Mouse (Mus musculus): ENCODE measurements around the gene Slc35f1. TPM values are rescaled to one million over a fixed set of nuclear protein-coding genes. Genes with fewer than 3 reads are reported as not detected.

Gene Slc35f1
- total and polyA plus RNA-seq, 3 experiments = not detected

DNA sequence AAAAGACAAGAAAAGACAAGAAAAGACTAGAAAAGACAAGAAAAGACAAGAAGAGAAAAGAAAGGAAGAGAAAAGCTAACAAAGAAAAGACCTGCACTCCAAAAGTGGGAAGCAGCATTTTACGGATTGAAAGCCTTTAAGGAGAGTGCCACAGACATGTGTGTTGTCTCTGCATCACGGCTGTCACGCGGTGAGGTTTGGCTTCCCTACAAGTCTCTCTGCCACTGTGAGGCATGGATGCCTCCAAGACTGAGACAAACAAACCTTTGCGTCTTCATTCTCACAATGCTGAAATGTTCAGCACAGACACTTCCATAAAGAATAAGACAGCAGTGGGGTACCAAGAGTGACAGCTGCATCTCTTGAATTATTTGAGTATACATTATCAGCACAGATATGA is 124.0 kb downstream of the Slc35f1 start:
- Histone ChIP-seq H3K79me2 (ENCODE audit: control insufficient read depth, insufficient read depth, low read length, poor library complexity) (no peaks in the 10 kb centered on the region), H3K9ac (ENCODE audit: control insufficient read depth, low read depth, low read length, poor library complexity, severe bottlenecking) (no peak overlapping the region), H3K9me3 (replicated peaks; ENCODE audit: insufficient read depth, low read length) (no peaks in the 10 kb centered on the region), H3K27ac (ENCODE audit: control insufficient read depth, low read depth, low read length) (no peak overlapping the region), H3K36me3 (ENCODE audit: control insufficient read depth in 1 of 2, insufficient read depth in 2 of 2, low read length in 2 of 2) (no peaks in the 10 kb centered on the region), H3K4me3 (ENCODE audit: control insufficient read depth in 1 of 2, insufficient read depth in 1 of 2, low read depth in 2 of 2, low read length in 2 of 2) (no peak overlapping the region), H3K27me3 (ENCODE audit: control insufficient read depth in 1 of 2, insufficient read depth in 2 of 2, low read length in 2 of 2) (no peaks in the 10 kb centered on the region), H3K4me1 (ENCODE audit: control insufficient read depth in 1 of 2, insufficient read depth in 2 of 2, low read length in 2 of 2) (no peaks in the 10 kb centered on the region)
- no peak for DNase-seq (ENCODE audit: low read depth, low spot score)
- TF ChIP-seq MAX (IDR thresholded peaks at IDR 0.05; ENCODE audit: low read length) = no peak
- TF ChIP-seq ZMIZ1 (IDR thresholded peaks at IDR 0.05; ENCODE audit: low read depth, low read length) = no peak
- TF ChIP-seq USF1 (IDR thresholded peaks at IDR 0.05; ENCODE audit: low read depth, low read length) = no peak
- TF ChIP-seq GABPA (IDR thresholded peaks at IDR 0.05; ENCODE audit: low read depth, low read length) = no peak

DNA sequence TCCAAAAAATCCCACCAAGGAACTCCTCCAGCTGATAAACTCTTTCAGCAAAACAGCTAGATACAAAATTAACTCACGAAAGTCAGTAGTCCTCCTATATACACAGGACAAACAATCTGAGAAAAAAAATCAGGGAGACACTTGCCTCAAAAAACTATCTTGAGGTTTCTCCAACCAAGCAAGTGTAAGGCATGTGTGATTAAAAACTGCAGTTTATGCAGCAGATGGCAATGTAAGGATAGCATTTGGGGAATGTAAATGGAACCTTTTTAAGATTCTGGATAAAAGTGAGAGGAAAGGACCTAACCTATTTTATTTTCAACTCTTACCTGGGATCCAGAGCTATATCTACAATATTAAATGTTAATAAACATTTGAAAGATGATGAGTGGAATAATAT is 129.3 kb downstream of the Slc35f1 start:
- TF ChIP-seq ZMIZ1 (IDR thresholded peaks at IDR 0.05; ENCODE audit: low read depth, low read length) = no peak
- TF ChIP-seq RAD21 (IDR thresholded peaks at IDR 0.05; ENCODE audit: low read depth, low read length) = no peak
- TF ChIP-seq TBP (IDR thresholded peaks at IDR 0.05; ENCODE audit: low read depth, low read length) = no peak
- no peak for TF ChIP-seq ZC3H11A (IDR thresholded peaks at IDR 0.05; ENCODE audit: low read depth, low read length)
- TF ChIP-seq EP300 (IDR thresholded peaks at IDR 0.05; ENCODE audit: low read depth in 1 of 2, low read length in 2 of 2) = no peak
- TF ChIP-seq UBTF (IDR thresholded peaks at IDR 0.05; ENCODE audit: borderline replicate concordance, insufficient read depth, low read depth, low read length) = no peak
- no peak for TF ChIP-seq SIN3A (IDR thresholded peaks at IDR 0.05; ENCODE audit: low read length)
- no peak for TF ChIP-seq MYC (IDR thresholded peaks at IDR 0.05; ENCODE audit: low read depth, low read length)
- TF ChIP-seq ELF1 (IDR thresholded peaks at IDR 0.05; ENCODE audit: low read depth, low read length) = no peak
- TF ChIP-seq NRF1 (IDR thresholded peaks at IDR 0.05; ENCODE audit: insufficient read depth, low read depth, low read length, poor library complexity, severe bottlenecking) = no peak
- H3K9me3 ChIP-seq (replicated peaks; ENCODE audit: insufficient read depth, low read length) = no peaks in the 10 kb centered on the region
- no peak for DNase-seq (ENCODE audit: low read depth, low spot score)
- no peaks in the 10 kb centered on the region for H3K79me2 ChIP-seq (ENCODE audit: control insufficient read depth, insufficient read depth, low read length, poor library complexity)
- no peak overlapping the region for H3K9ac ChIP-seq (ENCODE audit: control insufficient read depth, low read depth, low read length, poor library complexity, severe bottlenecking)
- H3K4me1 ChIP-seq (ENCODE audit: control insufficient read depth in 1 of 2, insufficient read depth in 2 of 2, low read length in 2 of 2) = no peaks in the 10 kb centered on the region
- no peaks in the 10 kb centered on the region for H3K27me3 ChIP-seq (ENCODE audit: control insufficient read depth in 1 of 2, insufficient read depth in 2 of 2, low read length in 2 of 2)
- no peaks in the 10 kb centered on the region for H3K36me3 ChIP-seq (ENCODE audit: control insufficient read depth in 1 of 2, insufficient read depth in 2 of 2, low read length in 2 of 2)
- H3K4me3 ChIP-seq (ENCODE audit: control insufficient read depth in 1 of 2, insufficient read depth in 1 of 2, low read depth in 2 of 2, low read length in 2 of 2) = no peak overlapping the region
- no peak overlapping the region for H3K27ac ChIP-seq (ENCODE audit: control insufficient read depth, low read depth, low read length)

DNA sequence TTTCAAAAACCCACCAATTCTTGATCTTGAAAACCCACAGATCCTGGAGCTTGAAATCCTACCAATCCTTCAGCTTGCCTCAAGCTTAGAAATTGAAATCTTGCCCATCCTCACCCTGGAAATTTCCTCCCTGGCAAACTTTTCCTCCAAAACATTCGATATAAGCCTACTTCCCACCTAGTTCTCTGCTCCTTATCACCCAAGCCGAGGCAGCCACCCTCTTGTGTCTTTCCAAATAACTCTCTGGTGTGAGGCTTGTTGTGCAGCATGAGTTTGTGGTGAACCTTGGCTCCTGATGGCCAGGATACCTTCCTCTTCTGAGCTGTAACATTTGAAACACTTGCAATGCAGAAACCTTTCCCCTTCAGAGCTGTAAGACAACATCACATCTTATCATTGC is 132.6 kb downstream of the Slc35f1 start:
- H3K4me3 ChIP-seq (ENCODE audit: control insufficient read depth in 1 of 2, insufficient read depth in 1 of 2, low read depth in 2 of 2, low read length in 2 of 2) = no peak overlapping the region
- DNase-seq (ENCODE audit: low read depth, low spot score) = no peak
- H3K9me3 ChIP-seq (replicated peaks; ENCODE audit: insufficient read depth, low read length) = no peaks in the 10 kb centered on the region
- H3K36me3 ChIP-seq (ENCODE audit: control insufficient read depth in 1 of 2, insufficient read depth in 2 of 2, low read length in 2 of 2) = no peaks in the 10 kb centered on the region
- no peaks in the 10 kb centered on the region for H3K4me1 ChIP-seq (ENCODE audit: control insufficient read depth in 1 of 2, insufficient read depth in 2 of 2, low read length in 2 of 2)
- TF ChIP-seq MEF2A (IDR thresholded peaks at IDR 0.05; ENCODE audit: extremely low read depth, insufficient replicate concordance, low read depth, low read length, poor library complexity, severe bottlenecking) (no peak), POLR2A (IDR thresholded peaks at IDR 0.05; ENCODE audit: control insufficient read depth in 1 of 2, insufficient read depth in 1 of 2, low read depth in 1 of 2, low read length in 2 of 2, poor library complexity in 1 of 2) (no peak), GATA1 (IDR thresholded peaks at IDR 0.05; ENCODE audit: low read depth, low read length) (no peak), MXI1 (IDR thresholded peaks at IDR 0.05; ENCODE audit: low read depth, low read length) (no peak)
- no peak overlapping the region for H3K27ac ChIP-seq (ENCODE audit: control insufficient read depth, low read depth, low read length)
- no peaks in the 10 kb centered on the region for H3K79me2 ChIP-seq (ENCODE audit: control insufficient read depth, insufficient read depth, low read length, poor library complexity)
- H3K9ac ChIP-seq (ENCODE audit: control insufficient read depth, low read depth, low read length, poor library complexity, severe bottlenecking) = no peak overlapping the region
- no peaks in the 10 kb centered on the region for H3K27me3 ChIP-seq (ENCODE audit: control insufficient read depth in 1 of 2, insufficient read depth in 2 of 2, low read length in 2 of 2)

All from MEL (cell line).